Mouse (Mus musculus): ENCODE results near the gene Gm7137.
"Not testable (repeated sequence)": the region's sequence is repeated elsewhere in the genome, so short reads cannot be mapped to it uniquely, and the experiment has no call there.

Gene Gm7137

DNA sequence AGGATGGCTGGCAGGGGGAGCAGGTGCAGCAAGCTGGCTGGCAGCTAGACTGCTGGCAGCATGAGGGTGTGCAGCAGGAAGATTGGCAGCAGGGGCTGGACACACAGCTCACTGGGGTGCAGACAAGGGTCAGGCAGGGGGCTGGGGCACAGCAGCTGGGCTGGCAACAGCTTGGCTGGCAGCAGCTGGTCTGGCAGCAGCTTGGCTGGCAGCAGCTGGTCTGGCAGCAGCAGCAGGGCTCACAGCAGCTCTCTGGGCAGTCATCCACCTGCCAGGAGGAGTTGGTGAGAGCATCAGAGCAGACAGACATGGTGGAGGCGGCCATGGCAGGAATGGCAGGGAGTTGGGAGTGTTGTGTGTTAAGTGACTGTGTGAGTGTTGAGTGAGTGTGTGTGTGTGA is at the start of gene Gm7137:
Gene Gm7137 (minus strand): TSS at position 325 of the 400 bp plus-strand sequence.
- in situ Hi-C loops (cut with MboI; ENCODE audit: low sequenced_read_pairs): not testable (repeated sequence)

DNA sequence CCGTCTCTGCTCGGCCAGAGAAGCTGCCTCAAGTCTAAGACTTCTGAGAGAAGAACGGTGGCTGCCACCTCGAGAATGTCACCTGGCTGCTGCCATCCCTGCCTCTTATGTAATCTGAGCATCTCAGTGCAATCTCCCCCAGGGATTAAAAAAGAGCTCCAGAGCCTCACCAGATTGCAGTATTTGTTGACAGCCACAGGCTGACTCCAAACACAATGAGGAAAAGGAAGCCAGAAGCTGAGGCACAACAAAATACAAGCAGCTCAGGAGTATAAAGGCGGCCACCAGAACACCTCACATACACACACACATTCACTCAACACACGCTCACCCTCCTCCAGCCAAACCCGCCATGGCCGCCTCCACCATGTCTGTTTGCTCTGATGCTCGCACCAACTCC is 47.6 kb upstream of the Gm7137 start, which contains the start of gene Krtap10-10:
Gene Krtap10-10 (plus strand): TSS at position 301 of the 400 bp plus-strand sequence.
- in situ Hi-C loops (cut with MboI; ENCODE audit: low sequenced_read_pairs): no loop called here

DNA sequence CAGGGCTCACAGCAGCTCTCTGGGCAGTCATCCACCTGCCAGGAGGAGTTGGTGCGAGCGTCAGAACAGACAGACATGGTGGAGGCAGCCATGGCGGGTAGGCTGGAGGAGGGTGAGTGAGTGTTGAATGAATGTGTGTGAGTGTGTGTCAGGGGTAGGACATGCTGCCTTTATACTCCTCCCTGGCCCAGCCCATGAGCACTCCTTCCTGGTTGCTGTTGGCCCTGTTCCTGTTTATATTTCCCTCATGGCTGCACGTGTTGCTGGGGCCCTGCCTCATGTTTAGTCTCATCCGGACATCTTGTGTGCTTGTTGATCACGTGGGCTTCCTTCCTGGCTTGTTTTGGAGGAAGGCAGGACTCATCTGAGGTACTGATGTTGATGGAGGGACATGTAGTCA is 39.0 kb upstream of the Gm7137 start, which contains the start of gene Krtap10-4:
Gene Krtap10-4 (minus strand): TSS at position 145 of the 400 bp plus-strand sequence.
- in situ Hi-C loops (cut with MboI; ENCODE audit: low sequenced_read_pairs): no loop called here

DNA sequence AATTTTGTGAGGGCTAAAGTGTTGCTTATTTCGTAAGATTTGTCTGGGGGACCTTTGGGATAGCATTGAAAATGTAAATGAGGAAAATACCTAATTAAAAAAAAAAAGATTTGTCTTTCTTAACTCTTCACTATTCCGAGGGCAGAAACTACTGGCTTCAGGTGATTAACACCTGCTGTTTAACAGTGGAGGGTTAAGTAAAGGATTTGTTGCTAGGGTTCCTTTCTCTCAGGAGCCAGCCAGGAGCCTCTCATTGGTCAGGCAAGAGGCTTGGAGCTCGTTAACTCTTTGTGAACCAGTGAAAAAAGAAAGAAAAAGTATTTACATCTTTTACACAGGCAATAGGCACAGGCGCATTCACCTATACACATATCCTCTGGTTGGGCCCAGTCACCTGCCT is 31.2 kb upstream of the Gm7137 start:
- in situ Hi-C loops (cut with MboI; ENCODE audit: low sequenced_read_pairs): no loop called here

DNA sequence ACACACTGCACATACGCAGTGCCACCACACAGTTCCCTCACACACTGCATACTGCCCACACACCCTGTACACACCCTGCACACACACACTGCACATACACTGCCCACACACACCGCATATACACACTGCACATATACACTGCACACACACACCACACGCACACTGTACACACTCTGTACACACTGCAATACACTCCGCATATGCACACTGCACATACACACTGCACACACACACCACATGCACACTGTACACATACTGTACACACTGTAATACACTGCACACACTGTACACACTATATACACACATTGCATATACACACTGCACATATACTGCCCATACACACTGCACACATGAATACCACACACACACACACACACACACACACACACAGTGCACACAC is 30.5 kb upstream of the Gm7137 start:
- in situ Hi-C loops (cut with MboI; ENCODE audit: low sequenced_read_pairs): no loop called here

DNA sequence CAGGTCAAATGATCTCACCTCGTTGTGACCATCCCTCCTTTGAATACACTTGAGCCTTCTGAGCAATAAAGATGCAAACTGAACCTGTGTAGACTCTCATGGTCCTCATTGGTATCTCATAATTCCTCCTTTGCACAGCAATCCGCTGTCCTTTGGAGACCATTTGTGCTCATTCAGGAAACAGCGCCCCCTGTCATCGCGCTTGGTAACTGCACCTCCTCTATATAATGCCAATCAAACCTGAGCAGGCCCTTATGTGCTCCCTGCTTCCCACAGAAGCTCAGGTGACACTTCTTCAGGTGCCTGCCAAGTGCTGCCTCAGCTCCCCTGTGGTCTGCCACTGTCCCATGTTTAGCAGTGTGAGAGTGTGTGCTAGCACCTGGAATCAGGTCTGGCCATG is 27.5 kb upstream of the Gm7137 start:
- in situ Hi-C loops (cut with MboI; ENCODE audit: low sequenced_read_pairs): no loop called here

DNA sequence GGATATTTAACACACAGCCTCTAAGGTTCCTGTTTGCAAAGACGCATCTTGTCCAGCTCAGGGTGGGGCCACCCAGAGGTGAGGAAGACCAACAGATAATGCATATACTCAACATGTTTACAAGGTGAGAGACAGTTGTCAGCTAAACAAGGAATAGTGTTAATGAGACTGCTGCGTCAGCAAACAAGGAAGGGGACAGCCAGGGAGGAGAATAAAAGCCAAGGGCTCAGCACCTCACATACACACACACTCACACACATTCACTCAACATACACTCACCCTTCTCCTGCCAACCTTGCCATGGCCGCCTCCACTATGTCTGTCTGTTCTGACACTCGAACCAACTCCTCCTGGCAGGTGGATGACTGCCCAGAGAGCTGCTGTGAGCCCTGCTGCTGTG is 26.4 kb upstream of the Gm7137 start, which contains the start of gene Gm2696:
Gene Gm2696 (plus strand): TSS at position 301 of the 400 bp plus-strand sequence.
- in situ Hi-C loops (cut with MboI; ENCODE audit: low sequenced_read_pairs): no loop called here

DNA sequence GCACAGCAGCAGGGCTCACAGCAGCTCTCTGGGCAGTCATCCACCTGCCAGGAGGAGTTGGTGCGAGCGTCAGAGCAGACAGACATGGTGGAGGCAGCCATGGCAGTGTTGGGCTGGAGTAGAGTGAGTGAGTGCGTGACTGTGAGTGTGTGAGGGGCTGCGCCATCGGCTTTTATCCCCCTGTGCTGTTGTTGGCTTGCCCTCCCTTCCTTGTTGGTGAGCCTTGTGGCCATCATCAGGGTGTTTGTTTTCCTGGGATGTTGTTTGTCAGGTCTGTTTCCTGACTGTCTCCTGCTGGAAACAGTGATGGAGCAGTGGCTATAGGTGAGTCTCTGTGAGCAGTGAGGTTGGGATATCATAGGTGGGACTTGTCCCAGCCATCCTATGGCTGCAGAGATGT is 23.7 kb upstream of the Gm7137 start, which contains the start of gene Gm9507:
Gene Gm9507 (minus strand): TSS at position 101 of the 400 bp plus-strand sequence.
- in situ Hi-C loops (cut with MboI; ENCODE audit: low sequenced_read_pairs): no loop called here

DNA sequence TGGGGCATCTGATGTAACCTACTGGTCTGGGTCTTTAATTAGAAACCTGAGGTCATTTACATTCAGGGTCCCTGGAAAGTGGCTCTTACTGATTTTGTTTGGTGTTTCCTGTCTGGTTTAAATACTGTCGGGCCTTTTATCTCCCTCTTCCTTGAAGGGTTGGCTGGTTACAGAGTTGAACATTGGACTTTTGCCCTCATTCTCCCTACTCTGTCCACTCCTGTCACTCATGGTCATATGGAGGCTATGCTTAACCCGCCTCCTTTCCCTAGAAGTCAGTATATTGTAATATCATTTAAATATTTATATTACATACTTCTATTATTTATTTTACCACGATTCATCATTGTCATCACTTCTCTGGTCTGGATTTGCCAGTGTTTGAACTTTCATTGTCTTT is 16.1 kb upstream of the Gm7137 start:
- in situ Hi-C loops (cut with MboI; ENCODE audit: low sequenced_read_pairs): no loop called here

DNA sequence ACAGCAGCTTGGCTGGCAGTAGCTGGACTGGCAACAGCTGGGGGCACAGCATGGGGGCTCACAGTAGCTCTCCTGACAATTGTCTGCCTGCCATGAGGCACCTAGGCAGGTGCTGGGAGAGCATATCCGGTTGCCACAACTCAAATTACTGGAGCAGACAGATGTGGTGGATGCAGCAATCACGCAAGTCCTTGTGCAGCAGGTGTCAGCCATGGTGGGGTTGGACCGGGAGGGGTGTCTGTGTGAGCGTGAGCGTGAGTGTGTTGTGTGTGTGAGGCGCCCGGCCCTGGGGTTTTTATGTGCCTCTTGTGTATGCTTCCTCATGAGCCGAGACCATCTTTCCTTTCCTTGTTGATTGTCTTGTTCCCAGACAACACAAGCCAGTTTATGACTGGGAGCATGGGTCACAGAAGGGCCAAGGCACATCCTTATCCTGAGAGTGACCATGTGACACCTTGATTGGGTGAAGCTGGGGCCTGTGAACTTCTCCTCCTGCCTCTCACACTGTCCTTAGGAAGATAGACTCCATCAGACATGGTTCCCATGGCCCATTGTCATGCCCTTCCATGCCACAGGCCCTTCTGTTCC is 11.0 kb upstream of the Gm7137 start, which contains the start of gene Gm19668:
Gene Gm19668 (minus strand): TSS at position 213 of the 588 bp plus-strand sequence.
- in situ Hi-C loops (cut with MboI; ENCODE audit: low sequenced_read_pairs): no loop called here

DNA sequence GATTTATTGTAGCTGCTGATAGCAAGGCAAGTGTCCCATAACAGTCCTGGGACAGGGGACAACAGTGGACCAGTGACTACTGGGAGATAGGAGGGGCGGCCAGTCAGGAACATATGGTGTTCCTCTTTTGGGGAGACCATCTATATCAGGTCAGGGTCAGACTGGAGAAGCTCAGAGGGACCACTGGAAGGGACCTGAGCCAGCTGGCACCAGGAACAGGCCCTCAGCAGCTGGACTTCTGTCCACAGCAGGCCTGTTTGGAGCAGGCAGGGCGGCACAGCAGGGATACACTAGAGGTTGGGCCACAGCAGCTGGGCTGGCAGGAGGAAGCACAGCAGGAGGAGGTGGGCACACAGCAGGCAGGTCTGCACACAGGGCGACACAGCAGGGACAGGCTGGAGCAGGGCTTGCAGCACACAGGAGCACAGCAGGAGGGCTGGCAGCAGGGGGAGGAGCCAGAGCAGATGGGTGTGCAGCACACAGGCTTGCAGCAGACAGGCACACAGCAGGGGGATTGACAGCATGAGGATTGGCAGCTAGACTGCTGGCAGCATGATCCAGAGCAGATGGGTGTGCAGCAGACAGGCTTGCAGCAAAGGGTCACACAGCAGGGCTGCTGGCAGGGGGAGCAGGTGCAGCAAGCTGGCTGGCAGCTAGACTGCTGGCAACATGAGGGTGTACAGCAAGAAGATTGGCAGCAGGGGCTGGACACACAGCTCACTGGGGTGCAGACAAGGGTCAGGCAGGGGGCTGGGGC is 10.3 kb upstream of the Gm7137 start:
- in situ Hi-C loops (cut with MboI; ENCODE audit: low sequenced_read_pairs): not testable (repeated sequence)

DNA sequence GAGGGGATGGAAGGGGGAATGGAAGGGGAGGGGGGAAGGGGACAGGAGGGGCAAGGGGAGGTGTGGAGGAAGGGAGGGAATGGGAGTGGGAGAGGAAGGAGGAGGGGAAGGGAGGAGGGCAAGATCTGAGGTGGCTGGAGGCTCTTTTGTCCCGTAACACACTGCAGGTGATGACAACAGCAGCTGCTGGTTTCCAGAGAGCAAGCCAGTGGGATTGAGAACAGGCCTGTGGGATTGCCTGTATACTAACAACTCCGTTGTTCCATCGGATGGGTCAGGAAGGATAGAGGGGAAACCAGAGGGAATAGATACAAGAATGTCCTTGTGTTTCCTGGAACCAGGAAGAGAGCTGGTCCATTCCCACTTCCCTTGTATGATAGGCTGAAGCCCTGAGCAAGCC is 9.7 kb upstream of the Gm7137 start:
- in situ Hi-C loops (cut with MboI; ENCODE audit: low sequenced_read_pairs): no loop called here

DNA sequence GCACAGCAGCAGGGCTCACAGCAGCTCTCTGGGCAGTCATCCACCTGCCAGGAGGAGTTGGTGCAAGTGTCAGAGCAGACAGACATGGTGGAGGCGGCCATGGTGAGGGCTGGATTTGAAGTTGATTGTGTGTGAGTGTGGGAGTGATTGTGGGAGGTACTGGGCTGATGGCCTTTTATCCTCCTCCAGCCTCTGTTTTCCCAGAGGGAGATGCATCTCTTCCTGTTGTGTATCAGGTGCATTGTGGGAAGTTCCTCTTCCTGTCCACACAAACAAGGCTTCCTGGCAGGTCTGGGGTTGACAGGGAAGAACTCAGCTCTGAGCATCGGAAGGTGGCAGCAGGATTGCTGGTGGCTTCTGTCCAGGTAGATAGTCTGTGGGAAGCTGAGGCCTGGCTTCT is 7.0 kb upstream of the Gm7137 start, which contains the start of gene Gm9639:
Gene Gm9639 (minus strand): TSS at position 101 of the 400 bp plus-strand sequence.
- in situ Hi-C loops (cut with MboI; ENCODE audit: low sequenced_read_pairs): no loop called here

DNA sequence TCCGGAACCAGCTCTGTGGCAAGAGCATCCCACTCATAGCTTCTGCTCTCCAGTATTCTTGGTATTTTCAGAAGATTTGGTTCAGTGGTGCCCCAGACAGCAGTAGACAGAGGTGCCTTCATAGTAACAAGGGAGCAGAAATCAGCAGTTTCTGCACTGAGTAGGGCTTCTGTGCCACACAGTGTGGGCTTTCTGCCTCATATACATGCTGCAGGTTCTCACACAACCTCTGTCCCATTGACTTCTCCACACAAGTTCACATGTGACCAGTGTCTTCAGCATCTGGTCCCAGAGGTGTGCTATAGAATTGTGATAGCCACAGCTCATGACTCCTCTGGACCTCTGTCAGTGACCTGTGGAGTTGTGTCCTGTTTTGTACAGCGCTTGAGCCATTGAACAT is 621 bp upstream of the Gm7137 start:
- in situ Hi-C loops (cut with MboI; ENCODE audit: low sequenced_read_pairs): no loop called here

DNA sequence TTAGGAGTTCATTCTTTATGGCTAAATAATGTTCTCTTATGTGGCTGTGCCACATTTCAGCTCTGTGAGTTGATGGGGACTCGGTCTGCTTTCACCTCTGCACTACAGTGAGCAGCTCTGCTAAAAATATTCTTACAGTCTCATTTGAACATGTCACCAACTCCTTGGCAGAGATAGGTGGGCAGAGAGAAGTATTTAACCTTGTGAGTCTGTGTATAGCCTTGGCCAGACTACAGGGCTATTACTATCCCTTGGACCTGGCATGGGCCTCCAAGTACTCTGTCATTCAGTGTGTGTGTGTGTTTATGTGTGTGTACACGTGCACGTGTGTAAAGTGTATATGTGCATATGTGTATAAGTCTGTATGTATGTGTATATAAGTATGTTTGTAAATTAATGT is 4.6 kb downstream of the Gm7137 start:
- in situ Hi-C loops (cut with MboI; ENCODE audit: low sequenced_read_pairs): not testable (repeated sequence)

DNA sequence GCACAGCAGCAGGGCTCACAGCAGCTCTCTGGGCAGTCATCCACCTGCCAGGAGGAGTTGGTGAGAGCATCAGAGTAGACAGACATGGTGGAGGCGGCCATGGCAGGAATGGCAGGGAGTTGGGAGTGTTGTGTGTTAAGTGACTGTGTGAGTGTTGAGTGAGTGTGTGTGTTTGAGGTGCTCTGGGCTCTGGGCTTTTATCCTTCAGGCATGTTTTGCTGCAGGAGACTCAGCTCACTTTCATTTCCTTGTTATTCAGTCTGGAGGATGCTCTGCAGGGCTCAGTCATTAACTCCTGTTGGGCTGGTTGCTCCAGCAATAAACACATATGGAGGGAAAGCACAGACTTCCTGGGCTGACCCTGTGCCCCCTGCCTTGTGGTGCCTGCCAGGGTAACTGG is 5.6 kb downstream of the Gm7137 start, which contains the start of gene Gm3250:
Gene Gm3250 (minus strand): TSS at position 101 of the 400 bp plus-strand sequence.
- in situ Hi-C loops (cut with MboI; ENCODE audit: low sequenced_read_pairs): not testable (repeated sequence)

DNA sequence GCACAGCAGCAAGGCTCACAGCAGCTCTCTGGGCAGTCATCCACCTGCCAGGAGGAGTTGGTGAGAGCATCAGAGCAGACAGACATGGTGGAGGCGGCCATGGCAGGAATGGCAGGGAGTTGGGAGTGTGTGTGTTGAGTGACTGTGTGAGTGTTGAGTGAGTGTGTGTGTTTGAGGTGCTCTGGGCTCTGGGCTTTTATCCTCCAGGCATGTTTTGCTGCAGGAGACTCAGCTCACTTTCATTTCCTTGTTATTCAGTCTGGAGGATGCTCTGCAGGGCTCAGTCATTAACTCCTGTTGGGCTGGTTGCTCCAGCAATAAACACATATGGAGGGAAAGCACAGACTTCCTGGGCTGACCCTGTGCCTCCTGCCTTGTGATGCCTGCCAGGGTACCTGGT is 11.2 kb downstream of the Gm7137 start, which contains the start of gene Gm7138:
Gene Gm7138 (minus strand): TSS at position 101 of the 400 bp plus-strand sequence.
- in situ Hi-C loops (cut with MboI; ENCODE audit: low sequenced_read_pairs): not testable (repeated sequence)

DNA sequence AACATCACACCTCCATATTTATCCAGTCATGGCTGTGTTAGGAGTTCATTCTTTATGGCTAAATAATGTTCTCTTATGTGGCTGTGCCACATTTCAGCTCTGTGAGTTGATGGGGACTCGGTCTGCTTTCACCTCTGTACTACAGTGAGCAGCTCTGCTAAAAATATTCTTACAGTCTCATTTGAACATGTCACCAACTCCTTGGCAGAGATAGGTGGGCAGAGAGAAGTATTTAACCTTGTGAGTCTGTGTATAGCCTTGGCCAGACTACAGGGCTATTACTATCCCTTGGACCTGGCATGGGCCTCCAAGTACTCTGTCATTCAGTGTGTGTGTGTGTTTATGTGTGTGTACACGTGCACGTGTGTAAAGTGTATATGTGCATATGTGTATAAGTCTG is 15.9 kb downstream of the Gm7137 start:
- in situ Hi-C loops (cut with MboI; ENCODE audit: low sequenced_read_pairs): not testable (repeated sequence)

DNA sequence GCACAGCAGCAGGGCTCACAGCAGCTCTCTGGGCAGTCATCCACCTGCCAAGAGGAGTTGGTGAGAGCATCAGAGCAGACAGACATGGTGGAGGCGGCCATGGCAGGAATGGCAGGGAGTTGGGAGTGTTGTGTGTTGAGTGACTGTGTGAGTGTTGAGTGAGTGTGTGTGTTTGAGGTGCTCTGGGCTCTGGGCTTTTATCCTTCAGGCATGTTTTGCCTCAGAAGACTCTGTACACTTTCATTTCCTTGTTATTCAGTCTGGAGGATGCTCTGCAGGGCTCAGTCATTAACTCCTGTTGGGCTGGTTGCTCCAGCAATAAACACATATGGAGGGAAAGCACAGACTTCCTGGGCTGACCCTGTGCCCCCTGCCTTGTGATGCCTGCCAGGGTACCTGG is 16.8 kb downstream of the Gm7137 start, which contains the start of gene Gm3238:
Gene Gm3238 (minus strand): TSS at position 101 of the 400 bp plus-strand sequence.
- in situ Hi-C loops (cut with MboI; ENCODE audit: low sequenced_read_pairs): not testable (repeated sequence)

DNA sequence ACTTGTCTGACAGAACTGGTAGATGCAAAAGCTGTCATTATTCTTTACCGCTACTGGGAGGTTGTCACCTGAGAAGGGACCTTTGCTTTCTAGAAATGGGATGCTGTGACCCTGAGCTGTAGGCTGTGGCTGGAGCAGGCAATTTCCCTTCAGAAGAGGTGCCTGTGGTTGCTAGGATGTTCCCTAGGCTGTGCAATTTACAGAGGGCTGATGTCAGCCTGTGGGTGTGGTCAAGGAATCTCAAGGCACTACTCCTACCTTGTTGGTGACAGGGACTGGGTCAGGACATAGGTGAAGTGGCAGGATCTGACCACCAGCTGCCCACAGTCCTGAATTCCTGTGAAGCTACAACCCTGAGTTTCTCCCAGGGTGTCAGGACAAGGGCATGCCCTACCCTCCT is 18.3 kb downstream of the Gm7137 start:
- in situ Hi-C loops (cut with MboI; ENCODE audit: low sequenced_read_pairs): no loop called here

DNA sequence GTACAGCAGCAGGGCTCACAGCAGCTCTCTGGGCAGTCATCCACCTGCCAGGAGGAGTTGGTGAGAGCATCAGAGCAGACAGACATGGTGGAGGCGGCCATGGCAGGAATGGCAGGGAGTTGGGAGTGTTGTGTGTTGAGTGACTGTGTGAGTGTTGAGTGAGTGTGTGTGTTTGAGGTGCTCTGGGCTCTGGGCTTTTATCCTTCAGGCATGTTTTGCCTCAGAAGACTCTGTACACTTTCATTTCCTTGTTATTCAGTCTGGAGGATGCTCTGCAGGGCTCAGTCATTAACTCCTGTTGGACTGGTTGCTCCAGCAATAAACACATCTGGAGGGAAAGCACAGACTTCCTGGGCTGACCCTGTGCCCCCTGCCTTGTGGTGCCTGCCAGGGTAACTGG is 28.4 kb downstream of the Gm7137 start, which contains the start of gene Gm3233:
Gene Gm3233 (minus strand): TSS at position 101 of the 400 bp plus-strand sequence.
- in situ Hi-C loops (cut with MboI; ENCODE audit: low sequenced_read_pairs): not testable (repeated sequence)

DNA sequence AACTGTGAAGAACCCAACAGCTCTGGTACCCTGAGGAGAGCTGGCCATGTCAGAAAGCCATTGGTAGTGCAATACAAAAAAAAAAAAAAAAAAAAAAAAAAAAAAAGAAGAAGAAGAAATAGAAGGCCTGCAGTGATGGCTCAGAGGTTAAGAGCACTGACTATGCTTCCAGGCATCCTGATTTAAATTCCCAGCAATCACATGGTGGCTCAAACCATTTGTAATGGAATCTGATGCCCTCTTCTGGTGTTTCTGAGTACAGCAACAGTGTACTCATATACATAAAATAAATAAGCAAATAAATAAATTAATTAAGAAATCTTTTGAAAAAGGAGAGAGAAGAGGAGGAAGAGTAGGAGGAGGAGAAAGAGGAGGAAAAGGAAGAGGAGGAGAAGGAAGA is 34.6 kb downstream of the Gm7137 start:
- in situ Hi-C loops (cut with MboI; ENCODE audit: low sequenced_read_pairs): no loop called here

Measured in CH12F3 (cell line).